Mouse (Mus musculus): ENCODE measurements at regions not wholly inside any gene's neighbourhood (a gene's known extent, or its start where the extent isn't known, plus 50 kb on each side); places are given as distances from the start of the nearest gene placed in this dataset.

GRCm38 (mm10) chr15:14696481-14696880 lies 1523.0 kb upstream of the Cdh6 start:
- TF ChIP-seq POLR2A (IDR thresholded peaks at IDR 0.05; ENCODE audit: low read depth, low read length) (no peak), CTCF (conservative IDR thresholded peaks at IDR 0.05 in 1 of 2, IDR thresholded peaks at IDR 0.05 in 1 of 2; ENCODE audit: low read depth in 2 of 2, low read length in 2 of 2) (no peak), CHD2 (IDR thresholded peaks at IDR 0.05; ENCODE audit: low read length) (no peak), HCFC1 (IDR thresholded peaks at IDR 0.05; ENCODE audit: low read depth, low read length) (no peak)
